Mouse (Mus musculus): ENCODE measurements around the gene Katnal1. TPM values are rescaled to one million over a fixed set of nuclear protein-coding genes. Genes with fewer than 3 reads are reported as not detected.

Katnal1 gene
- polyA plus RNA-seq, 1 experiment from 2014 or later = 13.0 TPM

- Histone ChIP-seq H3K9ac (replicated peaks; ENCODE audit: low read depth, low read length) (no peak overlapping the region), H3K27ac (ENCODE audit: low read length) (no peak overlapping the region), H3K4me1 (ENCODE audit: control insufficient read depth, insufficient read depth, low read length) (peaks cover 4% of the 10 kb centered on the region; the same call in 1 of the 2 replicates), H3K9me3 (ENCODE audit: control insufficient read depth, low read depth, low read length) (peaks cover 3% of the 10 kb centered on the region; the same call in 1 of the 2 replicates), H3K27me3 (ENCODE audit: control insufficient read depth, insufficient read depth, low read length) (no peaks in the 10 kb centered on the region), H3K4me2 (replicated peaks; ENCODE audit: low read depth, low read length) (no peak overlapping the region), H3K4me3 (ENCODE audit: low read depth, low read length) (no peak overlapping the region), H3K36me3 (ENCODE audit: control insufficient read depth, insufficient read depth, low read length) (no peaks in the 10 kb centered on the region)
- WGBS = 79% methylated on average over 10 of the region's 10 CpGs
- no peak for ATAC-seq (ENCODE audit: insufficient number of reproducible peaks, insufficient read depth, low FRiP score, low read depth)
These were observed 12.7 kb upstream of the Katnal1 start for GRCm38 (mm10) chr5:148941867-148942266.

GRCm38 (mm10) chr5:148939948-148940382, 10.8 kb upstream of the Katnal1 start:
- H3K9me3 ChIP-seq (ENCODE audit: control insufficient read depth, low read depth, low read length) = peaks cover 9% of the 10 kb centered on the region; the same call in 1 of the 2 replicates
- no peak for ATAC-seq (ENCODE audit: insufficient number of reproducible peaks, insufficient read depth, low FRiP score, low read depth)
- no peak overlapping the region for H3K9ac ChIP-seq (replicated peaks; ENCODE audit: low read depth, low read length)
- H3K27ac ChIP-seq (ENCODE audit: low read length) = no peak overlapping the region
- H3K4me1 ChIP-seq (ENCODE audit: control insufficient read depth, insufficient read depth, low read length) = peaks cover 4% of the 10 kb centered on the region; the same call in 1 of the 2 replicates
- no peaks in the 10 kb centered on the region for H3K27me3 ChIP-seq (ENCODE audit: control insufficient read depth, insufficient read depth, low read length)
- no peak overlapping the region for H3K4me3 ChIP-seq (ENCODE audit: low read depth, low read length)
- WGBS = 53% methylated on average over 11 of the region's 11 CpGs
- H3K4me2 ChIP-seq (replicated peaks; ENCODE audit: low read depth, low read length) = no peak overlapping the region
- no peaks in the 10 kb centered on the region for H3K36me3 ChIP-seq (ENCODE audit: control insufficient read depth, insufficient read depth, low read length)

GRCm38 (mm10) chr5:148936516-148936951, 7.4 kb upstream of the Katnal1 start:
- H3K4me1 ChIP-seq (ENCODE audit: control insufficient read depth, insufficient read depth, low read length) = 0 out of 2 replicates have a peak, but pooled peaks cover 3% of the 10 kb centered on the region
- no peak overlapping the region for H3K27ac ChIP-seq (ENCODE audit: low read length)
- no peak overlapping the region for H3K4me3 ChIP-seq (ENCODE audit: low read depth, low read length)
- WGBS = 78% methylated on average over 3 of the region's 3 CpGs
- H3K4me2 ChIP-seq (replicated peaks; ENCODE audit: low read depth, low read length) = no peak overlapping the region
- peaks cover 7% of the 10 kb centered on the region; the same call in 1 of the 2 replicates for H3K9me3 ChIP-seq (ENCODE audit: control insufficient read depth, low read depth, low read length)
- no peak for ATAC-seq (ENCODE audit: insufficient number of reproducible peaks, insufficient read depth, low FRiP score, low read depth)
- H3K27me3 ChIP-seq (ENCODE audit: control insufficient read depth, insufficient read depth, low read length) = no peaks in the 10 kb centered on the region
- no peaks in the 10 kb centered on the region for H3K36me3 ChIP-seq (ENCODE audit: control insufficient read depth, insufficient read depth, low read length)
- no peak overlapping the region for H3K9ac ChIP-seq (replicated peaks; ENCODE audit: low read depth, low read length)

DNA sequence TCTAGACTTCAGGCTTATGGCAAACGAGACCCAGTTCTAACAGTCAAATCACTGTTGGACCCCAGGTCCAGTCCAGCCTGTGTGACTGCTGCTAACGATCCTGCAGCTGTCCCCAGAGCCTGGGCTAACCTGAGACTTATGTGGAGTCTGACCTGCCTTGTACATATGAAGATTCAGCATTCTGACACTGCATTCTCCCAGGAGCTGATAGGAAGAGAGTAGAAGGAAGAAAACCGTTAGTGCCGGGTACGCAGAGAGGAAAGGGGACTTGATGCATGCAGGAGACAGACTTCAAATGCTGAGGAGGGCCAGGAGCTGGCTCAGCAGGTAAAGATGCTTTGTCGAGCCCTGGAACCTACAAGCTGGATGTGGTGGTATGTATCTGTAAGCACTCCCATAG, 6.8 kb upstream of the Katnal1 start:
- Histone ChIP-seq H3K27me3 (ENCODE audit: control insufficient read depth, insufficient read depth, low read length) (no peaks in the 10 kb centered on the region), H3K9ac (replicated peaks; ENCODE audit: low read depth, low read length) (no peak overlapping the region), H3K4me1 (ENCODE audit: control insufficient read depth, insufficient read depth, low read length) (0 out of 2 replicates have a peak, but pooled peaks cover 6% of the 10 kb centered on the region), H3K4me3 (ENCODE audit: low read depth, low read length) (no peak overlapping the region), H3K36me3 (ENCODE audit: control insufficient read depth, insufficient read depth, low read length) (no peaks in the 10 kb centered on the region), H3K27ac (ENCODE audit: low read length) (no peak overlapping the region), H3K9me3 (ENCODE audit: control insufficient read depth, low read depth, low read length) (peaks cover 7% of the 10 kb centered on the region; the same call in 1 of the 2 replicates), H3K4me2 (replicated peaks; ENCODE audit: low read depth, low read length) (no peak overlapping the region)
- 88% methylated on average over 6 of the region's 6 CpGs for WGBS
- ATAC-seq (ENCODE audit: insufficient number of reproducible peaks, insufficient read depth, low FRiP score, low read depth) = no peak

GRCm38 (mm10) chr5:148935071-148935821, 6.1 kb upstream of the Katnal1 start:
- Histone ChIP-seq H3K4me2 (replicated peaks; ENCODE audit: low read depth, low read length) (no peak overlapping the region), H3K9me3 (ENCODE audit: control insufficient read depth, low read depth, low read length) (peaks cover 7% of the 10 kb centered on the region; the same call in 1 of the 2 replicates), H3K36me3 (ENCODE audit: control insufficient read depth, insufficient read depth, low read length) (no peaks in the 10 kb centered on the region), H3K27me3 (ENCODE audit: control insufficient read depth, insufficient read depth, low read length) (no peaks in the 10 kb centered on the region), H3K27ac (ENCODE audit: low read length) (no peak overlapping the region), H3K4me1 (ENCODE audit: control insufficient read depth, insufficient read depth, low read length) (0 out of 2 replicates have a peak, but pooled peaks cover 6% of the 10 kb centered on the region), H3K4me3 (ENCODE audit: low read depth, low read length) (no peak overlapping the region), H3K9ac (replicated peaks; ENCODE audit: low read depth, low read length) (no peak overlapping the region)
- WGBS = 55% methylated on average over 7 of the region's 7 CpGs
- peak; percentile 43; the same call in 1 of the 2 replicates for ATAC-seq (ENCODE audit: insufficient number of reproducible peaks, insufficient read depth, low FRiP score, low read depth)

GRCm38 (mm10) chr5:148934457-148934856, 5.3 kb upstream of the Katnal1 start:
- 44% methylated on average over 6 of the region's 6 CpGs for WGBS

DNA sequence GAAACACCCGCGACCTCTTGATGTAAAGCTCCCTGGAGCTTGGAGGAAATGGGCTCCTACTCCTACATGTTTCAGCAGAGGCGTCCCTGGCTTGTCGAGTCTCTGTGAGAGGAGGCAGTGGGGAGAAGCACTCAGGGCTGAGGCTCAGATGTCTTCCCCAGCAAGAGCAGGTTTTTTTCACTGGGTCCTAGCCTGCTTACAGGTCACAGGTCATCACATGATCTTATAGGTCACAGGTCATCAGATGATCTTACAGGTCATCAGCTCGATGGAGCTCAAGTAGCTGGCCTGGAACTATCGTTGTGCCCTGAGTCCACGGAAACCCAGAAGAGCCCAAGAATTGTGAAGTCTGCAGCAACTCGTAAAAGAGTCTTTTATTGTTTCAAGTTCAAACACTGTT, 4.6 kb upstream of the Katnal1 start:
- Histone ChIP-seq H3K27ac (ENCODE audit: low read length) (no peak overlapping the region), H3K36me3 (ENCODE audit: control insufficient read depth, insufficient read depth, low read length) (no peaks in the 10 kb centered on the region), H3K9ac (replicated peaks; ENCODE audit: low read depth, low read length) (no peak overlapping the region), H3K4me2 (replicated peaks; ENCODE audit: low read depth, low read length) (no peak overlapping the region), H3K4me3 (ENCODE audit: low read depth, low read length) (no peak overlapping the region), H3K27me3 (ENCODE audit: control insufficient read depth, insufficient read depth, low read length) (no peaks in the 10 kb centered on the region), H3K9me3 (ENCODE audit: control insufficient read depth, low read depth, low read length) (peaks cover 7% of the 10 kb centered on the region; the same call in 1 of the 2 replicates), H3K4me1 (ENCODE audit: control insufficient read depth, insufficient read depth, low read length) (0 out of 2 replicates have a peak, but pooled peaks cover 6% of the 10 kb centered on the region)
- WGBS = 42% methylated on average over 8 of the region's 8 CpGs
- no peak for ATAC-seq (ENCODE audit: insufficient number of reproducible peaks, insufficient read depth, low FRiP score, low read depth)

More at GRCm38 (mm10) chr5:148934457-148934856, 5.3 kb upstream of the Katnal1 start:
- ATAC-seq (ENCODE audit: insufficient number of reproducible peaks, insufficient read depth, low FRiP score, low read depth) = no peak
- no peaks in the 10 kb centered on the region for H3K27me3 ChIP-seq (ENCODE audit: control insufficient read depth, insufficient read depth, low read length)
- no peak overlapping the region for H3K4me2 ChIP-seq (replicated peaks; ENCODE audit: low read depth, low read length)
- H3K27ac ChIP-seq (ENCODE audit: low read length) = no peak overlapping the region
- H3K36me3 ChIP-seq (ENCODE audit: control insufficient read depth, insufficient read depth, low read length) = no peaks in the 10 kb centered on the region
- peaks cover 7% of the 10 kb centered on the region; the same call in 1 of the 2 replicates for H3K9me3 ChIP-seq (ENCODE audit: control insufficient read depth, low read depth, low read length)
- H3K4me3 ChIP-seq (ENCODE audit: low read depth, low read length) = no peak overlapping the region
- no peak overlapping the region for H3K9ac ChIP-seq (replicated peaks; ENCODE audit: low read depth, low read length)
- H3K4me1 ChIP-seq (ENCODE audit: control insufficient read depth, insufficient read depth, low read length) = 0 out of 2 replicates have a peak, but pooled peaks cover 6% of the 10 kb centered on the region

GRCm38 (mm10) chr5:148931301-148931700, 2.2 kb upstream of the Katnal1 start:
- 76% methylated on average over 1 of the region's 1 CpGs for WGBS
- H3K27ac ChIP-seq (ENCODE audit: low read length) = peak overlapping the region; percentile 71; the same call in 1 of the 2 replicates

More at GRCm38 (mm10) chr5:148931301-148931700, 2.2 kb upstream of the Katnal1 start:
- no peak overlapping the region for H3K4me2 ChIP-seq (replicated peaks; ENCODE audit: low read depth, low read length)
- peaks cover under 1% of the 10 kb centered on the region; the same call in 1 of the 2 replicates for H3K9me3 ChIP-seq (ENCODE audit: control insufficient read depth, low read depth, low read length)
- H3K9ac ChIP-seq (replicated peaks; ENCODE audit: low read depth, low read length) = no peak overlapping the region
- no peak for ATAC-seq (ENCODE audit: insufficient number of reproducible peaks, insufficient read depth, low FRiP score, low read depth)
- peaks cover 3% of the 10 kb centered on the region; the same call in 1 of the 2 replicates for H3K36me3 ChIP-seq (ENCODE audit: control insufficient read depth, insufficient read depth, low read length)
- no peaks in the 10 kb centered on the region for H3K27me3 ChIP-seq (ENCODE audit: control insufficient read depth, insufficient read depth, low read length)
- H3K4me3 ChIP-seq (ENCODE audit: low read depth, low read length) = no peak overlapping the region
- 0 out of 2 replicates have a peak, but pooled peaks cover 10% of the 10 kb centered on the region for H3K4me1 ChIP-seq (ENCODE audit: control insufficient read depth, insufficient read depth, low read length)

Data from stomach, embryonic 14.5 days (tissue).